Mouse (Mus musculus): ENCODE measurements around the gene Tcl1. TPM values are rescaled to one million over a fixed set of nuclear protein-coding genes. Genes with fewer than 3 reads are reported as not detected.

Gene Tcl1
- not detected for total RNA-seq (2021)
- long read RNA-seq, experiment 1: 0 reads
- long read RNA-seq, experiment 2: 0 reads

- Histone ChIP-seq H3K27ac (no peak within 1 kb of the TSS), H3K4me3 (no peak within 1 kb of the TSS)
- DNase-seq: no peak
- intact Hi-C loops (cut with DNase I): no loop called here
- no peak for TF ChIP-seq CTCF (IDR thresholded peaks at IDR 0.05)
These were observed at the start of gene Tcl1 for GRCm38 (mm10) chr12:105222601-105223319. Gene Tcl1, minus strand, starts transcription at chr12:105222793.

DNA sequence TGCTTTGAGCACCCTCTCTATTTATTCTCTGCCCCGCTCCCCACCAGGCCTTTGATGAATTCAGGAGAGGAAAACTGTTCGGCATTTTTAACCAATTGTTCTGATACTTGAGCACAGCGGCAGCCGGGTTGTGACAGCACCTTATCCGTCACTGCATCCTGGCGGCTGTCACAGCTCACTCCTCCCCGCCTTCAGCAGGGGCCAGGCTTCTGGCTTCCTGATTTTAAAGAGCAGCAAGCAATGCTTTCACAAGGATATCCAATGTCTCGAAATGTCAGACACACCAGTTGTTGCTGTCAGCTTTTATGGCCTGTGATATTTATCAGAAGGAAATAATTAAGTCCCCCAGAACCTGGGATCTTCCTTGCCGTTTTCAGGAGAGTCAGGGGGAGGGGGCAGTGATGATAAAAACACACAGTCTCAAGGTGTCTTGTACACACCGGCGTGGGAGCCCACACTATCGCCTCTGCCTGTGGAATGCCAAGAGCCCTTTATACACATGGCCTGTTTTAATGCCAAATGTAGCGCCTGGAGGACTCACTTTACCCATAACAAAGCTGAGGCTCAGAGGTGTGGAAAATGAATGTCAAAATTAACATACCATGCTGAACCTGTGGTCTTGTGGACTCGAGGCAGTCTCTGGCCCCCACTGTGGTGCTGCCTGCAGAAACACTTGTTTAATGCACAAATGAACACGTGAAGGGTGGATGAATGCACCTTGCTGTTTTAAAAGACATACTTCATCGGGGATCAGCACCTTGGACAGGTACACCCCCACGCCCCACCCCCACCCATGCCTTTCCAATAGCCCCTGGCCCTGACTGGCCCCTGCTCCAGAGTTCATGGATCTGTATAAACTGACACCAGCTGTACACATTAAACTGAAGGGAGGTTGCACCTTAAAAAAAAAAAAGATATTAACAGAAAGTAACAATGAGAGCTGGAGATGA is 48.7 kb upstream of the Tcl1 start:
- DNase-seq: no peak
- Histone ChIP-seq H3K27ac (no peak overlapping the region), H3K4me3 (no peak overlapping the region)
- intact Hi-C loops (cut with DNase I): no loop called here
- TF ChIP-seq CTCF (IDR thresholded peaks at IDR 0.05): no peak

DNA sequence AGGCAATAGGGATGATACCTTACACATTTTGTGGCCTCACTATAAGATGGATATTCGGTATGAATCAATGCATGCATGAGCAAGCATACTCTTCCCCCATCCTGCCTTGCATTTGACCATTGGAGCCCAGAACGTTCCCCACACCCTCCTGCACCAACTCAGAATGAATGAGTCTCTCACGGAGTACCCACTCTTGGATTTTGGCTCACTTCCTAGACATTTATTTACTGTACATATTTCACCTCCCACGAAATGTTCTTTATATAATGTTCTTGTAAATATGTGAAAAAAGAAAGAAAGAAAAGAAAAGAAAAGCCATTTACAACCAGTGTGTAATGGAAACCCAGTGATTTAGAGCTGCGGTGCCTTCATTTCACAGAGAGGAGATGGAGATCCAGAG is 44.5 kb upstream of the Tcl1 start:
- no peak for TF ChIP-seq CTCF (IDR thresholded peaks at IDR 0.05)
- Histone ChIP-seq H3K27ac (no peak overlapping the region), H3K4me3 (no peak overlapping the region)
- DNase-seq: no peak
- intact Hi-C loops (cut with DNase I): no loop called here

GRCm38 (mm10) chr12:105266096-105266495 is 43.5 kb upstream of the Tcl1 start:
- no peak for TF ChIP-seq CTCF (IDR thresholded peaks at IDR 0.05)
- no peak overlapping the region for H3K4me3 ChIP-seq
- H3K27ac ChIP-seq: no peak overlapping the region
- no peak for DNase-seq
- intact Hi-C loops (cut with DNase I): no loop called here

- intact Hi-C loops (cut with DNase I): no loop called here
- no peak for TF ChIP-seq CTCF (IDR thresholded peaks at IDR 0.05)
- Histone ChIP-seq H3K4me3 (no peak overlapping the region), H3K27ac (no peak overlapping the region)
- no peak for DNase-seq
These were observed 36.6 kb upstream of the Tcl1 start for GRCm38 (mm10) chr12:105259221-105259620.

DNA sequence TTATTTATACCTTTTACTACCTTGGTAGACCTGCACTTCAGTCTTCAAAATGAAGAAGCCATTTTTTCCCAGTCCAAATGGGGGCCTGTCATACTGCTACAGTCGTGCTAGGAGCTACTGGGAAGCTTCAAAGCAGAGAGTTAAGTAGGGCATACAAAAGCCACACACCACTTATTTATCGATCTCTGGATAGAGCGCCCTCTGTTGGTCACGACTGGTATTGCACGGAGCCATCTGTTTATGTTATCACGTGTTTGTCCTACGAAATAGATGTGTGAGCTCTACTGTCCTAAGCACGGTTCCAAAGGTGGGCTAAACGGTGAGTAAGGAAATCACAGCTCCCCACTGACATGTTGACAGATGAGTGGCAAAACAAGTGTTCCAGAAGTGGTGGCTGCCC is 36.2 kb upstream of the Tcl1 start:
- Histone ChIP-seq H3K4me3 (no peak overlapping the region), H3K27ac (no peak overlapping the region)
- DNase-seq: no peak
- TF ChIP-seq CTCF (IDR thresholded peaks at IDR 0.05): peak; percentile 38
- intact Hi-C loops (cut with DNase I): no loop called here

DNA sequence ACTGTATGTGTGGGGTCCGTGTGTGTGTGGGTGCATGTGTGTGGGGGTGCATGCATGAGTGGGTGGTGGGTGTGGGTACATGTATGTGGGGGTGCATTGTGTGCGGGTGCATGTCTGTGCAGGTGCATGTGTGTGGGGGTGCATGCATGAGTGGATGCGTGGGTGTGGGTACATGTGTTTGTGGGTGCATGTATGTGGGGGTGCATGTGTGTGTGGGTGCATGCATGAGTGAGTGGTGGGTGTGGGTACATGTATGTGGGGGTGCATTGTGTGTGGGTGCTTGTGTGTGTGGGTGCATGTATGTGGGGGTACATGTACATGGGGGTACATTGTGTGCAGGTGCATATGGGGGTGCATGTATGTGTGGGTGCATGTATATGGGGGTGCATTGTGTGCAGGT is 31.2 kb upstream of the Tcl1 start:
- Histone ChIP-seq H3K4me3 (no peak overlapping the region), H3K27ac (no peak overlapping the region)
- TF ChIP-seq CTCF (IDR thresholded peaks at IDR 0.05): no peak
- DNase-seq: no peak
- intact Hi-C loops (cut with DNase I): no loop called here

DNA sequence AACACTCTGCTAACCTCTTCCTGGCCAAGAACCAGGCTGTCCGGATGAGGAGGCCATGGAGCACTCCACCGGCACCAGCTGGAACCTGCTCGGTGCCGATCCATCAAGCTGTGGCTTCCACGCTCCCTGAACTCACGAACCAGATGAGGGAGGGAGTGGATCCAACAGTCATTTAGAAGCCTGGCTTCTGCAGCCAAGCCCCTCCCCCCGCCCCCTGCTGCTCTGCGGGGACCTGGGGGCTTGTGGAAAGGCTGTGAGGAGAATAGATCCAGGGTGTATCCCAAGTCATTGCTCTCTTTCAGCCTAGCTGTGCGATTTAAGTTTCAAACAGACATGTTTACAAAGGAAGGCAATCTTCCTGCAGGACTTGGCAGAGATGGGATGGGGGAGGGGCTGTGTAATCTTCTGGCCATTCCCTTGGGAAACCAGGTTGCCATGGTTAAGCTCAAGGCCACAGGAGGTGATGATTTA is 26.2 kb upstream of the Tcl1 start:
- no peak for TF ChIP-seq CTCF (IDR thresholded peaks at IDR 0.05)
- no peak for DNase-seq
- intact Hi-C loops (cut with DNase I): no loop called here
- Histone ChIP-seq H3K27ac (no peak overlapping the region), H3K4me3 (no peak overlapping the region)

- H3K27ac ChIP-seq: no peak overlapping the region
These were observed 16.5 kb upstream of the Tcl1 start for GRCm38 (mm10) chr12:105239060-105239459.

GRCm38 (mm10) chr12:105235091-105235490 is 12.5 kb upstream of the Tcl1 start:
- intact Hi-C loops (cut with DNase I): no loop called here

More at GRCm38 (mm10) chr12:105239060-105239459, 16.5 kb upstream of the Tcl1 start:
- H3K4me3 ChIP-seq: no peak overlapping the region
- no peak for DNase-seq
- no peak for TF ChIP-seq CTCF (IDR thresholded peaks at IDR 0.05)
- intact Hi-C loops (cut with DNase I): no loop called here

DNA sequence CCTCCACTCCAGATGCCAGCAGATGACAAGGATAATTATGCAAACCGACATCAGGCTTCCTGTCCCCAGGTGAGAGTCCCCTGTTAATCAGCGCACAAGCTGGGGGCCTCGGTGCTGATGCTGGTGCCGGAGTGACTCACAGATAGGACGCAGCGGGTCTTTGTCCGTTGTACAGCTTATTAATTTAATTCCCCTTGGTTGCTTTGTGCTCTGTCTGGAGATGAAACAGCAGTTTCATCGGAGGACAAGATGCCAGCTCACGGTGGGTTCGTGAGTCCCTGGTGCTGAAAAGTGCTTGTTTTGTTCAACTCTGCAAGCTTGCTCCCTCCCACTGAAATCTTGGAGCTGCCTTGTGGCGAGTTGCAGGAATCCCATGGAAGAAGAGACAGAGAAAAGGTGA is 11.8 kb upstream of the Tcl1 start:
- no peak for TF ChIP-seq CTCF (IDR thresholded peaks at IDR 0.05)
- H3K27ac ChIP-seq: no peak overlapping the region
- no peak for DNase-seq
- H3K4me3 ChIP-seq: no peak overlapping the region
- intact Hi-C loops (cut with DNase I): no loop called here

More at GRCm38 (mm10) chr12:105235091-105235490, 12.5 kb upstream of the Tcl1 start:
- Histone ChIP-seq H3K4me3 (no peak overlapping the region), H3K27ac (no peak overlapping the region)
- DNase-seq: no peak
- TF ChIP-seq CTCF (IDR thresholded peaks at IDR 0.05): no peak

- no peak overlapping the region for H3K27ac ChIP-seq
- intact Hi-C loops (cut with DNase I): no loop called here
- no peak overlapping the region for H3K4me3 ChIP-seq
- DNase-seq: no peak
- TF ChIP-seq CTCF (IDR thresholded peaks at IDR 0.05): no peak
These were observed 2.2 kb upstream of the Tcl1 start for GRCm38 (mm10) chr12:105224621-105225320.
